Mouse (Mus musculus) frontal cortex, postnatal 14 days (tissue): ENCODE measurements around the gene Tekt2.

Source experiments
- DNase-seq, 2 experiments: peaks; one replicate each; pipeline ENCODE4 v3.0.0; 2022; ENCODE audit warnings: low spot score in 2 of 2

The Tekt2 gene

DNA sequence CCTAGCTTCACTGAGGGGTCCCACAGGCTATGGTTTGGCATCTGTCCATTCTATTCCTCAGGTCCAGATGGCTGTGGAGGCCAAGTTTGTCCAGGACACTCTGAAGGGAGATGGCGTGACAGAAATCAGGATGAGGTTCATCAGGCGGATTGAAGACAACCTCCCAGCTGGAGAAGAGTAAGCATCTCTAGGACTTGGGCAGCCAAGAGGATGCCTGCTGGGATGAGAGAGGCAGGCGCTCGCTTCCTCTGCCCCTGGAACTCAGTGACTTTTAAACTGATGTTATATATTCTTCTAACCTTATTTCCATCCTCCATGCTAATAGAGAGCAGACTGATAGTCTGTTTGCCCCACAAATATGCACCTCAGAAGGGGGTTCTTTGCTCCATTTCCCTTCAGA is 50.4 kb downstream of the Tekt2 start:
- DNase-seq = no peak

DNA sequence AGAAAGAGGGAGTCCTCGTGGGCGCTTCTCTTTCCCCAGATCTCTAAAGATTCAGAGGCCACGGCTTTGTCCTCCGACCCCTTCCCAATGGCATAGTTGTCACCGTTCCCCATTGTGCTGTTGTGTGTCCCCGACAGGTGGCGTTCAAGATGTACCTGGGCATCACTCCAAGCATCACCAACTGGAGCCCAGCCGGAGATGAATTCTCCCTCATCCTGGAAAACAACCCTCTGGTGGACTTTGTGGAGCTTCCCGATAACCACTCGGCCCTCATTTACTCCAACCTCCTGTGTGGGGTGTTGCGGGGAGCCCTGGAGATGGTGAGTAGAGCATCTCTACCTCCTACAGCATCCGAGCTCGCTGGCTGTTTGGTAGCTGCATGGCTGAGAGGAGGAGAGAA is 51.7 kb downstream of the Tekt2 start:
- no peak for DNase-seq
